Mouse (Mus musculus) layer of hippocampus, postnatal 25 days (tissue): ENCODE results near the gene Atg4a. TPM values are rescaled to one million over a fixed set of nuclear protein-coding genes. Genes with fewer than 3 reads are reported as not detected.

Experiments
- DNase-seq, 2 experiments: peaks; one replicate each; pipeline ENCODE4 v3.0.0; 2022; ENCODE audit warnings: mixed read lengths in 2 of 2, low spot score in 1 of 2; ENCODE audit errors: extremely low spot score in 1 of 2
- total RNA-seq, 2 experiments: library from RNA; stranded (reverse); gene quantifications; 2 replicates each; pipeline ENCODE4 v1.2.3; 2021

The Atg4a gene
- total RNA-seq = 1 to 10 TPM; 6.6 to 9.6 TPM

- DNase-seq = peak; percentile 53 to 66
Observed at GRCm38 (mm10) chrX:140956272-140956940, at the start of gene Atg4a, which contains the start of gene Psmd10. Gene Atg4a (plus strand): TSS chrX:140956907. Gene Psmd10 (minus strand): TSS chrX:140956728.

DNA sequence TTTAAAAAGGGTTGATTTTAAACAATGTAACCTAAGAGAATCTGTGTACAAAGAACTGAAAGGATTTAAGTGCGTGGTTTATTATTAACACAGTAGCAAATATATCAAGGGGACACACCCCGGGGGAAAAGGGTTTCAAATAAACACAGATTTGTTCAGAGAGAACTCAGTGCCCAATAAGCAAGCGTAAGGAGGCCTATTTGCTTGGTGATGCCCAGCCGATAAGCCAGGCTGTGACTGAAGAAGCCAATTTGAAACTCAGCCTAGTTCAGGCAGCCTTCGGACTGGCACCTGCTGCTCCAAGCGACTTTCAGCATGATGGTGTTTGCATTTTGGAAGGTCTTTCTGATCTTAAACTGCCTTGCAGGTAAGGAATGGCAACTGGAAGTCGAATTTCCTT lies 49.3 kb upstream of the Atg4a start, which contains the start of gene Vsig1:
Vsig1 (plus strand) TSS at position 249 of the 400 bp plus-strand sequence.
- DNase-seq = no peak

DNA sequence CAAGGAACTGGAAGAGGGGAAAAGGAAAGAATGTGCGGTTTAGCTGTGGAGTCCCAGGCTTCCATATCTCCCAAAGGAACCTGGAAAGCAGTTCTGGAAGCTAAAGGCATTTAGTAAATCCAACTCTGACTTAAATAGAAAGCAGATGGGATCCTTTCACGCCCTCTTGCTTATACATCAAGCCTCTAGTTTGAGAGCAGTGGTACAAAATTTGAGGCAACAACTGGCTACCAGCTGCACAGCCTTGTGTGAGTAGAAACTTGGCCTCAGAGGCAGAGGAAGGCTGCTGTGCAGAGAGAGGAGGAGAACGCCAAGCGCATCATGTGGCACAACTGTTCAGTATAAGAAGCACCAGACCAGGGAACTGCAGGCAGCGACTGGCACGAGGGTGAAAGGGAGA lies 35.4 kb upstream of the Atg4a start:
- DNase-seq = no peak

DNA sequence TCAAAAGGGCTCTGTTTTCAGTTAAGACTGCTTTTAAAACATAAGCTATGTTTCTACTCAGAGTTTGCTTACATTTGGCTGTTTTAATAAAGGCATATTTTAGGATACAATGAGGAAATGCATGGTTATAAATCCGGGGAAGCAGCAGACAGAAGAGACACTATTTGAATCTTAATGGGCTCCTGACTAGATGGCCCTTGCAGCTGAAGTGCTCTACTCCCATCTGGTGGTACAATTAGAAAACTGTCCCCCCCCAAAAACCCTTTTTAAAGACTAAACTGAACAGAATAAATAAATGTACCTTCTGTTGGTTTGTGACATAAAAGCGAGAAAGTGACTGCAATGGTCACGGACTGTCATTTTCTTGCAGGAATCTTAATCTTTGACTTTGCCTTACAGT lies 24.6 kb upstream of the Atg4a start:
- no peak for DNase-seq

DNA sequence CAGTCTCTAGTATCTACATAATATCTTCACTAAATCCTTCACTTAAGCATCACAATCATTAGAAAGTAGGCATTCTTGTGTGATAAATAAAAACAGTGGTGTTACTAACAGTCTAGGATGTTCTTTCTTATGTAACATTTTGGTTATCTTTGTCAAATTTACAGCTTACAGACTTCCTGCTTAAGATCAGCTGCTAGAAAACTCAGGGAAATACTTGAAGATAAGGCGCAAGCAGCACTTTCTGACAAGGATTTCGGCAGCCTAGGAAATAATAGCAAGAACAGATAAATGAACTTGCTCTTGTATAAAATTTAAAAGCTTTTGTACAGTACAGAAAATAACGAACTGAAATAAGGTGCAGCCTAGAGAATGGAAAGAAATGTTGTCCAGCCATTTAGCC lies 23.4 kb upstream of the Atg4a start:
- DNase-seq = no peak

- DNase-seq = no peak
Observed at GRCm38 (mm10) chrX:140936271-140936670, 20.4 kb upstream of the Atg4a start.

- DNase-seq = no peak
Observed at GRCm38 (mm10) chrX:140953618-140954017, 3.1 kb upstream of the Atg4a start.

DNA sequence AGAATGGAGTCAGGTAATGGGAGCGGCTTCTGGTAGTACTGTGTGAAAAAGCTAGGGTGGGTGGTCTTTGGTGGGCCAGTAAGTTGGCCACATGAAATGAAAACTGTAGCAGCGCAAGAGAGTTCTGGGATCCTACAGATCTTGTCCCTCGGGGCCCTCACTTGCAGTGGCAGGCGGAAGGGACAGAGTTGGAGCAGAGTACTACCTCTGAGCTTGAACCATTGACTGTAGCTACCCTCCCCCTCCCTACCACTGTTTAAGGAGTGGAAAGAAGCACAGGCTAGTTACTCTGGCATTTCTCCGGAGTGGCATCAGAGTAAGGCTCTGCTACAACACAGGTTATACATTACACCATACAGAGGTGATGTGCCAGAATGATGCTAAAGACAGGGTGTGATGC lies 252 bp downstream of the Atg4a start:
- no peak for DNase-seq

DNA sequence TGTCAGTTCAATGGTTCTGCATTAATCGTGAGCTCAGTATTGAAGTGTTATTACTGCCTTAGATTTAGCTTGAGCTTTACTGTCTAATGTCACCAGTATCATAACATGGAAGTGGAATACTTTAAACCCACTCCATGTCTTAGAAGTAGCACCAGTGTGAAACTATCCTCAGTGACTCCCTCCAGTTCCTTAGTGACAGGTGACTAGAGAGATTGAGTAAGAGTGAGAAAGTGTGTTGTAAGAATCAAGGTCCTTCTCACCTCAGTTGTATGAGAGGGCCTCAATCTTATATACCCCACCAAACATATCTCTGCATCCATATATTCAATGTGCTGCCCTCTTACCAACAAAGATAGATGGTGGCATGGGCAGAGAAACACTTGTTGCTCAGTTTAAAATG lies 22.2 kb downstream of the Atg4a start:
- no peak for DNase-seq

DNA sequence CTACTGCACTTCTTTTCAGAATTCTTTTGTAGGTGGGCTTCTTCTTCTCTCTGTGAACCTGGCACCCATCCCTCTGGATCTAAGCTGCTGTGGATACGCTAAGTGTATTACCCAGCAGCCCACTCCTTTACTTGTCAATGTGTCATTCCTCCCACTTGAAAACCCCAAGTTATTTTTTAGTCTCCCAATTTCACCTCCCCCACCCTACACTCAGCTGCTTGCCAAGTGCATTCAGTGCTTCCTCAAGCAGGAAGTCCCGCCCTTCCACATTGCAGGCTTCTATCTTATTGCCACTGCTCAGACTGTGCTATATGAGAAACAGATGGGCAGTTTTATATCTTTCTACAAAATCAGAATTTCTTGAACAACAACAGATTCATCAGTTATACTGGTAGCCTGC lies 22.8 kb downstream of the Atg4a start:
- DNase-seq = no peak

DNA sequence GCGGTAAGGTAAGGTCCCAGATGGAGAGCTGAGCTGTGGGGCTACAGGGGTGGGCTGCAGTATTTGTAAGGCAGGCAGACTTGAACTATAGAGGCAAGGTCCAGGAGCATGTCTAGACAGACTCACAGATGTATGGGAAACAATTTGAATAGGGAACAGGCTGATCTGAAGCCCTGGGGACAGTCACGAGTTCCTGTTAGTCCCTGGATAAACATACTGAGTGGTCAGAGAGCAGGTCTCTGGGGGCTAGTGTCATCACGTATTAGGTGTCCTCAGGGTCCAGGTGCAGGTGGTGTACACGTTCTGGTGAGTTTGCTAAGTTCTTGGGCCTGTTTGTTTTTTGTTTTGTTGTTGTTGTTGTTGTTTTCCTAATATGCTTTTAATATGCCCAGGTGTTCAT lies 23.5 kb downstream of the Atg4a start:
- no peak for DNase-seq

- DNase-seq = no peak
Observed at GRCm38 (mm10) chrX:140983206-140983960, 26.7 kb downstream of the Atg4a start.

DNA sequence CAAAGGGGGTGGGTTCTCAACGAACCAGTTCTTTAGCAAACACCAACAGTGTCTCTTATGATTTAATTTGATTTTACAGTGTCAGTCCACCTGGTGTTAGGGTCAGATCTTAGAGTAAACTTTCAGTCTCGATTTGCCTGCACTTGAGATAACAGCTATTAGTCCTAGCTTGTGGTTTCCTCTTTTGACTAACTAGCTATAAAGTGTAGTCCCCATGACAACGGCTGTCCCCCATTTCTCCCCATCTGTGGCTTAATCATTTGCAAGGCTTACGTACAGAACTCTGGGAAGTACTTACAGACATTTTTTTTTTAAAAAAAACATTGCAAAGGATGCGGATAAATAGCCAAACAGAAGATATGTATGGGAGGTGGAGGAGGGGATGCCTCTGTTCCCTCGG lies 28.1 kb downstream of the Atg4a start:
- DNase-seq = no peak

- DNase-seq = no peak
Observed at GRCm38 (mm10) chrX:140985256-140985655, 28.5 kb downstream of the Atg4a start.

DNA sequence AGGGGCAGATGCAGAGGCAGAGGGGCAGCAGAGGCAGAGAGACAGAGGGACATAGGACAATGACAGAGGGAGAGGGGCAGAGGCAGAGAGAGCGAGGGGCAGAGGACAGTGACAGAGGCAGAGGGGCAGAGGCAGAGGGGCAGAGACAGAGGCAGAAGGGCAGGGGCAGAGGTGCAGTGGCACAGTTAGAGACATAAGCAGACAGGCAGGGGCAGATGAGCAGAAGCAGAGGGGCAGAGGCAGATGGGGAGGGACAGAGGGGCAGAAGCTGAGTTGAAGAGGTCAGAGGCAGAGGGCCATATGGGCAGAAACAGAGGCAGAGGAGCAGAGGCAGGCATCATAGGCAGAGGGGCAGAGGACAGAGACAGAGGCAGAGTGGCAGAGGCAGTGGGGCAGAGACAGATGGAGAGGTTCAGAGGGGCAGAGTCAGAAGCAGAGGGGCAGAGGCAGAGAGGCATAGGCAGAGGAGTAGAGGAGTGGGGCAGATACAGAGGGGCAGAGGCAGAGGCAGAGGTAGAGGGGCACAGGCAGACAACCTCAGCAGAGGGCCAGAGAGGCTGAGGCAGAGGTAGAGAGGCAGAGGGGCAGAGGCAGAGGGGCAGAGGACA lies 40.3 kb downstream of the Atg4a start:
- DNase-seq = no peak

DNA sequence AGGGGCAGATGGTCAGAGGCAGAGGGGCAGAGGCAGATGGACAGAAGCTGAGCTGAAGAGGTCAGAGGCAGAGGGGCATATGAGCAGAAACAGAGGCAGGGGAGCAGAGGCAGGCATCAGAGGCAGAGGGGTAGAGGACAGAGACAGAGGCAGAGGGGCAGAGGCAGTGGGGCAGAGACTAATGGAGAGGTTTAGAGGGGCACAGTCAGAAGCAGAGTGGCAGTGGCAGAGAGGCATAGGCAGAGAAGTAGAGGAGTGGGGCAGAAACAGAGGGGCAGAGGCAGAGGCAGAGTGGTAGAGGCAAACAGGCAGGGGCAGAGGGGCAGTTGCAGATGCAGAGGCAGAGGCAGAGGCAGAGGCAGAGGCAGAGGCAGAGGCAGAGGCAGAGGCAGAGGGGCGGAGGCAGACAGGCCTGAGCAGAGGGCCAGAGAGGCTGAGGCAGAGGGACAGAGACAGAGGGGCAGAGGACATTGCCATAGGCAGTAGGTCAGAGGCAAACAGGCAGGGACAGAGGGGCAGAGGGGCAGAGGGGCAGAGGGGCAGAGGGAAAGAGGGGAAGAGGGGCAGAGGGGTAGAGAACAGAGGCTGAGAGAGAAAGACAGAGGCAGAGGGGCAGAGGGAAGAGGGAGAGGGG lies 41.3 kb downstream of the Atg4a start:
- DNase-seq = no peak

- DNase-seq = no peak
Observed at GRCm38 (mm10) chrX:140998885-140999284, 42.2 kb downstream of the Atg4a start.

- no peak for DNase-seq
Observed at GRCm38 (mm10) chrX:141149705-141150104, 193.0 kb downstream of the Atg4a start.

DNA sequence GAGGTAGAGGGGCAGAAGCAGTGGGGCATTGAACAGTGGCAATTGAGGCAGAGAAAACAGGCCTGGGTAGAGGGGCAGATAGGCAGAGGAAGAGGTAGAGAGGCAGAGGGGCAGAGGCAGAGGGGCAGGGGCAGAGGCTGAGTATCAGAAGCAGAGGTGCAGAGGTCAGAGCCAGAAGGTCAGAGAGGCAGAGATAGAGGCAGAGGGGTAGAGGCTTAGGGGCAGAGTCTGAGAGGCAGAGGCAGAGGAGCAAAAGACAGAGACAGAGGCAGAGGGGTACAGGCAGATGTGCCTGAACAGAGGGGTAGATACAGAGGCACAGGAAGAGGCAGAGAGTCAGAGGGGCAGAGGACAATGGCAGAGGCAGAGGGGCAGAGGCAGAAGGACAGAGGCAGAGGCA lies 193.6 kb downstream of the Atg4a start:
- DNase-seq = no peak

DNA sequence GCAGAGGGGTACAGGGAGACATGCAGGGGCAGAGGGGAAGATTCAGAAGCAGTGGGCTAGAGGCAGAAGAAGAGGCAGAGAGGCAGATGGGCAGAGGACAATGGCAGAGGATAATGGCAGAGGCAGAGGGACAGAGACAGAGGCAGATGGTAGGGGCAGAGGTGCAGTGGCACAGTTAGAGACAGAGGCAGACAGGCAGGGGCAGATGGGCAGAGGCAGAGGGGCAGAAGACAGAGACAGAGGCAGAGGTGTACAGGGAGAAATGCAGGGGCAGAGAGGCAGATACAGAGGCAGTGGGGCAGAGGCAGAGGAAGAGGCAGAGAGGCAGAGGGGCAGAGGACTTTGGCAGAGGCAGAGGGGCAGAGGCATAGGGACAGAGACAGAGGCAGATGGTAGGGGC lies 194.5 kb downstream of the Atg4a start:
- no peak for DNase-seq

- DNase-seq = no peak
Observed at GRCm38 (mm10) chrX:141156696-141157095, 200.0 kb downstream of the Atg4a start.
